Mouse (Mus musculus): ENCODE results near the gene 4930579G24Rik. TPM values are rescaled to one million over a fixed set of nuclear protein-coding genes. Genes with fewer than 3 reads are reported as not detected.

4930579G24Rik gene
- polyA plus RNA-seq, 1 experiment from 2014 or later: 13.2 TPM

GRCm38 (mm10) chr3:79591793-79592471, 36.9 kb upstream of the 4930579G24Rik start:
- H3K27ac ChIP-seq: peak overlapping the region; percentile 86
- H3K36me3 ChIP-seq (ENCODE audit: insufficient read depth, low read length): peaks cover 17% of the 10 kb centered on the region
- DNase-seq (ENCODE audit: low spot score): no peak
- no peaks in the 10 kb centered on the region for H3K9me3 ChIP-seq (replicated peaks; ENCODE audit: low read length)
- no peaks in the 10 kb centered on the region for H3K27me3 ChIP-seq (ENCODE audit: insufficient read depth, low read length)
- ATAC-seq (replicated peaks; ENCODE audit: low FRiP score, low read depth): no peak
- 0 out of 2 replicates have a peak, but pooled peaks cover 4% of the 10 kb centered on the region for H3K4me1 ChIP-seq (replicated peaks; ENCODE audit: insufficient read depth, low read length)
- TF ChIP-seq CTCF (IDR thresholded peaks at IDR 0.05; ENCODE audit: low read depth): no peak
- peak overlapping the region; percentile 95 for H3K4me3 ChIP-seq (replicated peaks; ENCODE audit: low read depth, low read length)
- peak overlapping the region; percentile 91 for H3K9ac ChIP-seq (ENCODE audit: low read depth, low read length)
- H3K4me2 ChIP-seq (ENCODE audit: low read length): peak overlapping the region; percentile 60
- 3% methylated on average over 15 of the region's 15 CpGs for WGBS

GRCm38 (mm10) chr3:79595468-79595867, 33.4 kb upstream of the 4930579G24Rik start:
- Histone ChIP-seq H3K4me3 (replicated peaks; ENCODE audit: low read depth, low read length) (no peak overlapping the region), H3K9me3 (replicated peaks; ENCODE audit: low read length) (no peaks in the 10 kb centered on the region), H3K36me3 (ENCODE audit: insufficient read depth, low read length) (peaks cover 38% of the 10 kb centered on the region), H3K4me2 (ENCODE audit: low read length) (no peak overlapping the region), H3K27ac (no peak overlapping the region), H3K9ac (ENCODE audit: low read depth, low read length) (no peak overlapping the region), H3K4me1 (replicated peaks; ENCODE audit: insufficient read depth, low read length) (0 out of 2 replicates have a peak, but pooled peaks cover 4% of the 10 kb centered on the region), H3K27me3 (ENCODE audit: insufficient read depth, low read length) (no peaks in the 10 kb centered on the region)
- no peak for ATAC-seq (replicated peaks; ENCODE audit: low FRiP score, low read depth)
- no peak for TF ChIP-seq CTCF (IDR thresholded peaks at IDR 0.05; ENCODE audit: low read depth)
- 92% methylated on average over 7 of the region's 7 CpGs for WGBS
- DNase-seq (ENCODE audit: low spot score): no peak

GRCm38 (mm10) chr3:79609886-79610285, 19.0 kb upstream of the 4930579G24Rik start:
- H3K36me3 ChIP-seq (ENCODE audit: insufficient read depth, low read length): peaks cover 27% of the 10 kb centered on the region
- no peak for TF ChIP-seq CTCF (IDR thresholded peaks at IDR 0.05; ENCODE audit: low read depth)
- no peak overlapping the region for H3K4me3 ChIP-seq (replicated peaks; ENCODE audit: low read depth, low read length)
- DNase-seq (ENCODE audit: low spot score): no peak
- H3K9me3 ChIP-seq (replicated peaks; ENCODE audit: low read length): no peaks in the 10 kb centered on the region
- H3K27ac ChIP-seq: no peak overlapping the region
- H3K4me1 ChIP-seq (replicated peaks; ENCODE audit: insufficient read depth, low read length): no peaks in the 10 kb centered on the region
- H3K27me3 ChIP-seq (ENCODE audit: insufficient read depth, low read length): no peaks in the 10 kb centered on the region
- WGBS: 85% methylated on average over 2 of the region's 2 CpGs
- H3K4me2 ChIP-seq (ENCODE audit: low read length): no peak overlapping the region
- no peak overlapping the region for H3K9ac ChIP-seq (ENCODE audit: low read depth, low read length)
- ATAC-seq (replicated peaks; ENCODE audit: low FRiP score, low read depth): no peak

- peak overlapping the region; percentile 72 for H3K4me2 ChIP-seq (ENCODE audit: low read length)
- no peaks in the 10 kb centered on the region for H3K9me3 ChIP-seq (replicated peaks; ENCODE audit: low read length)
- 16% methylated on average over 10 of the region's 10 CpGs for WGBS
- no peak for ATAC-seq (replicated peaks; ENCODE audit: low FRiP score, low read depth)
- TF ChIP-seq CTCF (IDR thresholded peaks at IDR 0.05; ENCODE audit: low read depth): peak; percentile 58
- H3K9ac ChIP-seq (ENCODE audit: low read depth, low read length): peak overlapping the region; percentile 44
- DNase-seq (ENCODE audit: low spot score): peak; percentile 68
- no peak overlapping the region for H3K27ac ChIP-seq
- H3K36me3 ChIP-seq (ENCODE audit: insufficient read depth, low read length): peaks cover 10% of the 10 kb centered on the region; the same call in 1 of the 2 replicates
- H3K4me3 ChIP-seq (replicated peaks; ENCODE audit: low read depth, low read length): peak overlapping the region; percentile 73
- no peaks in the 10 kb centered on the region for H3K27me3 ChIP-seq (ENCODE audit: insufficient read depth, low read length)
- H3K4me1 ChIP-seq (replicated peaks; ENCODE audit: insufficient read depth, low read length): 0 out of 2 replicates have a peak, but pooled peaks cover 4% of the 10 kb centered on the region
Measured at GRCm38 (mm10) chr3:79627484-79628181, 1.2 kb upstream of the 4930579G24Rik start.

- Histone ChIP-seq H3K4me1 (replicated peaks; ENCODE audit: insufficient read depth, low read length) (0 out of 2 replicates have a peak, but pooled peaks cover 4% of the 10 kb centered on the region), H3K9me3 (replicated peaks; ENCODE audit: low read length) (no peaks in the 10 kb centered on the region), H3K27me3 (ENCODE audit: insufficient read depth, low read length) (no peaks in the 10 kb centered on the region), H3K4me2 (ENCODE audit: low read length) (peak overlapping the region; percentile 72), H3K9ac (ENCODE audit: low read depth, low read length) (peak overlapping the region; percentile 44), H3K27ac (peak overlapping the region; percentile 73), H3K36me3 (ENCODE audit: insufficient read depth, low read length) (peaks cover 9% of the 10 kb centered on the region; the same call in 1 of the 2 replicates), H3K4me3 (replicated peaks; ENCODE audit: low read depth, low read length) (peak overlapping the region; percentile 73)
- no peak for DNase-seq (ENCODE audit: low spot score)
- WGBS: 0% methylated on average over 9 of the region's 9 CpGs
- ATAC-seq (replicated peaks; ENCODE audit: low FRiP score, low read depth): no peak; the same call in 1 of the 2 replicates
- TF ChIP-seq CTCF (IDR thresholded peaks at IDR 0.05; ENCODE audit: low read depth): 0 out of 2 replicates have a peak, but pooled peaks have one; percentile 32
Measured at GRCm38 (mm10) chr3:79628182-79628560, 708 bp upstream of the 4930579G24Rik start.

- under 1% methylated on average over 11 of the region's 11 CpGs for WGBS
- H3K27ac ChIP-seq: peak within 1 kb of the TSS; percentile 77
- H3K9me3 ChIP-seq (replicated peaks; ENCODE audit: low read length): no peaks in the 10 kb centered on the region
- TF ChIP-seq CTCF (IDR thresholded peaks at IDR 0.05; ENCODE audit: low read depth): no peak
- DNase-seq (ENCODE audit: low spot score) (peak; percentile 79), ATAC-seq (replicated peaks; ENCODE audit: low FRiP score, low read depth) (peak; percentile 43)
- no peaks in the 10 kb centered on the region for H3K27me3 ChIP-seq (ENCODE audit: insufficient read depth, low read length)
- H3K9ac ChIP-seq (ENCODE audit: low read depth, low read length): peak within 1 kb of the TSS; percentile 74
- H3K36me3 ChIP-seq (ENCODE audit: insufficient read depth, low read length): peaks cover 16% of the 10 kb centered on the region; the same call in 1 of the 2 replicates
- H3K4me3 ChIP-seq (replicated peaks; ENCODE audit: low read depth, low read length): peak within 1 kb of the TSS; percentile 73
- peak within 1 kb of the TSS; percentile 72 for H3K4me2 ChIP-seq (ENCODE audit: low read length)
- H3K4me1 ChIP-seq (replicated peaks; ENCODE audit: insufficient read depth, low read length): 0 out of 2 replicates have a peak, but pooled peaks cover 4% of the 10 kb centered on the region
Measured at GRCm38 (mm10) chr3:79629416-79629730, 494 bp downstream of the 4930579G24Rik start, which contains the start of gene Etfdh. Etfdh (minus strand) TSS chr3:79629500.
